Mouse (Mus musculus) stomach, embryonic 16.5 days (tissue): ENCODE measurements around the gene Dnajc4. TPM values are rescaled to one million over a fixed set of nuclear protein-coding genes. Genes with fewer than 3 reads are reported as not detected.
A peak's percentile ranks its signal among the peaks of the same experiment; 100 is the strongest.

Experiments used
- ATAC-seq: fragments of 200-750 bp; cut with Nextera tagmentation; 2 replicates; pipeline ENCODE4 v1.8.0; 2017; ENCODE audit warnings: moderate number of reproducible peaks, moderate TSS enrichment; ENCODE audit not compliant: insufficient read depth, low FRiP score
- H3K27ac ChIP-seq: fragments of 300-500 bp; sonication (generic); 2 replicates; pipeline ENCODE4 v1.5.1; 2014; ENCODE audit warnings: low read length
- H3K27me3 ChIP-seq: fragments of 300-500 bp; sonication (generic); 2 replicates; pipeline ENCODE4 v1.6.1; 2014; ENCODE audit warnings: low read length, control low read depth, mixed read lengths; ENCODE audit not compliant: control insufficient read depth, insufficient read depth
- H3K36me3 ChIP-seq: fragments of 300-500 bp; sonication (generic); 2 replicates; pipeline ENCODE4 v1.6.1; 2014; ENCODE audit warnings: low read length; ENCODE audit not compliant: control insufficient read depth, insufficient read depth
- H3K4me1 ChIP-seq: fragments of 300-500 bp; sonication (generic); 2 replicates; pipeline ENCODE4 v1.6.1; 2014; ENCODE audit warnings: low read length, control low read depth, mixed read lengths; ENCODE audit not compliant: control insufficient read depth, insufficient read depth
- H3K4me2 ChIP-seq: fragments of 300-500 bp; sonication (generic); 2 replicates; pipeline ENCODE4 v1.6.1; 2014; ENCODE audit warnings: low read depth, low read length, mixed read lengths
- H3K4me3 ChIP-seq: fragments of 300-500 bp; sonication (generic); replicated peaks from 2 replicates; pipeline ENCODE4 v1.5.1; 2014; ENCODE audit warnings: mild to moderate bottlenecking, low read length
- H3K9ac ChIP-seq: fragments of 300-500 bp; sonication (generic); 2 replicates; pipeline ENCODE4 v1.6.1; 2014; ENCODE audit warnings: low read length
- H3K9me3 ChIP-seq: fragments of 300-500 bp; sonication (generic); replicated peaks from 2 replicates; pipeline ENCODE4 v1.6.1; 2016; ENCODE audit warnings: low read length, control low read depth; ENCODE audit not compliant: control insufficient read depth
- WGBS: fragments of 180-500 bp; shearing (Covaris S2); extraction: QIAGEN DNeasy Blood & Tissue Kit; methylation state at CpG from one replicate; pipeline ENCODE4 v1.1.7; 2014; 5-methylcytosine and 5-hydroxymethylcytosine counted together
- polyA plus RNA-seq: library from polyadenylated mRNA; unstranded; fragments of >200 nt; fragmentation: Nextera tagmentation; extraction: Ambion mirVana; gene quantifications from 2 replicates; pipeline ENCODE4 v1.2.1, GENCODE M21; 2015

The Dnajc4 gene
- polyA plus RNA-seq: 28.8 TPM in 2 replicates

DNA sequence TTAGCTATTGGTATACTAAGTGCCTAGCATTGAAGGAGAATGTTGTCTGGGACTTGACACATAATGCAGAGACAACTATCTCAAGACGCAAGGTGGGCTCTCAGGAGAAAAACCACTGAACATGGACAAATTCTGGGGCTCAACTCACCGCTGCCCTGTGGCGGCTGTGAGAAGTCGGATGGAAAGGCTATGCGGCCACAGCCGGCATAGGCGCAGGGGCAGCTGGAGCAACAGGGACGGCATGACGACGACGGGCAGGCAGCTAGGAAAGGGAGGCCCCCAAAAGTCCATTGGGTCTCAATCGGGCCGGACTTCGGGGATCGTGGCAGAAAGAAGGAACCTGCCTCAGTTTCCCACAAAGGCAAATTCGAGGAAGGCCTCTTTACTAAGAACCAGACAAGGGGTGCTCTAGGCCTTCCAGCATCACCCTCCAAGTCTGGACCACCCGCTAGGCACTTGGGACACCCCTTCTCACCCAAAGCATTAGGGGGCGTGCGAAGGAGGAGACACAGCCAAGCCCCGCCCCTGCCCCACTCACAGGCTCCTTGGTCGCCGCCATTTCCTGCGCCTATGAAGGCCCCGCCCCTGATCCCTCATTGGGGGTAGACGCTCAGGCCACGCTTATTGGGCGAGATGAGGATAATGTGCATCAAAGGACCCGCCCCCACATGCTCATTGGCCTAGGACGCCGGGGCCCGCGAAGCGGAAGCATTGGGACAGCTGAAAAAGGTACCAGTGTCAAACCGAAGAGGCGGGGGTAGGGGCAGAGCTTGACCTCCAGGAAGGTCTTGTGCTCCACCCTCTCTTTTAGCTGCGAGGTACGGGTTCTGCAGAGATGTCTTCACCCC lies at the start of gene Dnajc4:
TSS of gene Dnajc4 (minus strand) at position 562 of the 848 bp plus-strand sequence.
- H3K9me3 ChIP-seq: no peaks in the 10 kb centered on the region
- peaks cover 37% of the 10 kb centered on the region for H3K4me1 ChIP-seq
- WGBS: under 1% methylated on average over 37 of the region's 37 CpGs

DNA sequence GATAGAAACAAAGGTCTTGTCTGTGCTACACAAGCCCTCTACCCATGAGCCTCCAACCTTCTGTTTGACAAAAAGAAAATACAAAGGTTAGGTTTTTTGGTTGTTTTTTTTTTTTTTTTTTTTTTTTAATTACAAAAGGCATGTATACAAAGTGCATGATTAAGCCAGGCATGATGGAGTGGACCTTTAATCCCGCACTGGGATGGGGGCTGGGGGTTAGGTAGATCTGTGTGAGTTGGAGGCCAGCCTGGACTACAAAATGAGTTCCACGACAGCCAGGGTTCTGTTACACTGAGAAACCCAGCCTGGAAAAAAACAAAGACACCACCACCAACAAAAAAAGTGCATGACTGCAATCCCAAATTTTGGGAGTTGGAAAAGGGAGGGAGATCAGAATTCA lies 48.8 kb upstream of the Dnajc4 start:
- no peak for ATAC-seq
- H3K27ac ChIP-seq: no peak overlapping the region
- H3K4me1 ChIP-seq: peaks cover 18% of the 10 kb centered on the region
- 97% methylated on average over 2 of the region's 2 CpGs for WGBS
- H3K9ac ChIP-seq: no peak overlapping the region
- H3K9me3 ChIP-seq: no peaks in the 10 kb centered on the region
- H3K36me3 ChIP-seq: no peaks in the 10 kb centered on the region
- no peak overlapping the region for H3K4me2 ChIP-seq
- no peak overlapping the region for H3K4me3 ChIP-seq
- H3K27me3 ChIP-seq: no peaks in the 10 kb centered on the region

More for the DNA sequence above, at the start of gene Dnajc4:
- Histone ChIP-seq H3K4me2 (peak within 1 kb of the TSS; percentile 79), H3K27ac (peak within 1 kb of the TSS; percentile 56), H3K36me3 (no peaks in the 10 kb centered on the region), H3K9ac (peak within 1 kb of the TSS; percentile 79), H3K27me3 (no peaks in the 10 kb centered on the region), H3K4me3 (peak within 1 kb of the TSS; percentile 69)
- peak; percentile 94 for ATAC-seq

DNA sequence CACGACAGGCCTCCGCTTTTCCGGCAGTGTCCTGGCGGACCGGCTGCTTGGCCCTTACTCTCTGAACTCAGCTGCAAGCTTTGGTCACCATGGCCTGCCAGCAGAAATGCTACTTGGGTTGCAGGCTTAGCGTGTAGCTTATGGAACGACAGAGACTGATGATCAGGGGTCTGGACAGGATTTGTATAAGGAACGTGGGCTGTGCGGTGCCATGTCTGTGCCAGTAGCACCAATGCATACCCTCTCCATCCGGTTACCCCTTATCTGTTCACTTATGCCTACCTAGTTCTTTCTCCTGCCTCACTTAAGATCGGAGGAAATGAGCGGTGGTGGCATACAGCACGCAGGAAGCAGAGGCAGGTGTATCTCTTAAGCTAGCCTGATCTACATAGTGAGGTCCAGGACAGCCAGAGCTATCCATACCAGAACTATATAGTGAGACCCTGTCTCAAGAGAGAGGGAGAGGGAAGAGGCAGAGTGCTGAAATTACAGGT lies 48.3 kb upstream of the Dnajc4 start:
- ATAC-seq: no peak

GRCm38 (mm10) chr19:7039841-7040636 lies 47.7 kb upstream of the Dnajc4 start, which contains the start of gene Stip1:
Stip1 (minus strand) TSS chr19:7039967.
- Histone ChIP-seq H3K36me3 (no peaks in the 10 kb centered on the region), H3K27ac (peak within 1 kb of the TSS; percentile 94), H3K4me2 (peak within 1 kb of the TSS; percentile 95), H3K27me3 (no peaks in the 10 kb centered on the region), H3K4me3 (peak within 1 kb of the TSS; percentile 94), H3K9ac (peak within 1 kb of the TSS; percentile 96), H3K4me1 (peaks cover 18% of the 10 kb centered on the region), H3K9me3 (no peaks in the 10 kb centered on the region)
- WGBS: under 1% methylated on average over 48 of the region's 49 CpGs
- peak; percentile 99 for ATAC-seq

More for the DNA sequence above, 48.3 kb upstream of the Dnajc4 start:
- 19% methylated on average over 13 of the region's 13 CpGs for WGBS
- peak overlapping the region; percentile 70 for H3K4me3 ChIP-seq
- no peaks in the 10 kb centered on the region for H3K27me3 ChIP-seq
- H3K4me2 ChIP-seq: peak overlapping the region; percentile 75
- peak overlapping the region; percentile 83 for H3K9ac ChIP-seq
- no peaks in the 10 kb centered on the region for H3K36me3 ChIP-seq
- peak overlapping the region; percentile 94 for H3K27ac ChIP-seq
- H3K4me1 ChIP-seq: peaks cover 18% of the 10 kb centered on the region
- H3K9me3 ChIP-seq: no peaks in the 10 kb centered on the region

DNA sequence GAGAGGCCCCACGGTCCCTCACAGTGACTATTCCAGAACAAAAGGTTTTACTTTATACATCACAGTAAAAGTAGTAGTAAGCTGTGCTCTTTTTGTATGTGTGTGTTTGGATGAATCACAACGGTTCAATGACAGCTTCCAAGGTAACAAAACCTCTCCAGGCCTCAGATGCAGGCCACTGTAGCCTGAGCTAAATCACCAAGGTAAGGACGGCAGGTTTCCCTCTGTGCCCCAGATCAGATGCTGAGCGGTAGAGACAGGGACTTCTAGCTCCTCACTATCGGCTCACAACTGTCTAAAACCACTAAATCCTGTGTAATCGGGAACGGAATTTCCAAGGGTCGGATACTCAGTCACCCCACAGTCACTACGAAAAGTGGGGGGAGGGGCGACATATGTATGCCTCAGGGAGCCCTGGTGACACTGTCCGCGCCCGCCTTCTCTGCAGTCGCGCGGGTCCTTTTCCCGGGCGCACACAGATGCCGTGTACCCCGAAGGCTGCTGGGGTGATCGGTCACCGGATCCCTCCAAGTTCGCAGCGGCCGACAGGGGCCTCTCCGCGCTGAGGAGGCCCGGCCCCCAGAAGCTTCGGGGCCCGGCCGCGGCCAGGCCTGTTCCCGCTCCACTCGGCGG lies 46.8 kb upstream of the Dnajc4 start:
- 1% methylated on average over 35 of the region's 35 CpGs for WGBS
- Histone ChIP-seq H3K4me3 (peak overlapping the region; percentile 94), H3K9me3 (no peaks in the 10 kb centered on the region), H3K27me3 (no peaks in the 10 kb centered on the region), H3K4me1 (peaks cover 18% of the 10 kb centered on the region), H3K36me3 (0 out of 2 replicates have a peak, but pooled peaks cover 5% of the 10 kb centered on the region), H3K27ac (peak overlapping the region; percentile 87), H3K4me2 (peak overlapping the region; percentile 95), H3K9ac (peak overlapping the region; percentile 96)
- peak; percentile 1 for ATAC-seq

GRCm38 (mm10) chr19:7034006-7034405 lies 41.6 kb upstream of the Dnajc4 start:
- peaks cover 15% of the 10 kb centered on the region for H3K36me3 ChIP-seq
- 92% methylated on average over 5 of the region's 5 CpGs for WGBS
- no peak for ATAC-seq

GRCm38 (mm10) chr19:7029531-7029930 lies 37.2 kb upstream of the Dnajc4 start:
- no peaks in the 10 kb centered on the region for H3K27me3 ChIP-seq
- H3K9me3 ChIP-seq: no peaks in the 10 kb centered on the region
- no peak overlapping the region for H3K4me2 ChIP-seq
- no peak overlapping the region for H3K27ac ChIP-seq
- H3K4me1 ChIP-seq: no peaks in the 10 kb centered on the region
- H3K4me3 ChIP-seq: no peak overlapping the region
- 93% methylated on average over 5 of the region's 5 CpGs for WGBS
- H3K36me3 ChIP-seq: peaks cover 37% of the 10 kb centered on the region
- no peak overlapping the region for H3K9ac ChIP-seq
- no peak for ATAC-seq

More at GRCm38 (mm10) chr19:7034006-7034405, 41.6 kb upstream of the Dnajc4 start:
- H3K27me3 ChIP-seq: no peaks in the 10 kb centered on the region
- H3K9ac ChIP-seq: no peak overlapping the region
- H3K4me1 ChIP-seq: peaks cover 14% of the 10 kb centered on the region
- H3K27ac ChIP-seq: no peak overlapping the region
- H3K9me3 ChIP-seq: no peaks in the 10 kb centered on the region
- H3K4me3 ChIP-seq: no peak overlapping the region
- H3K4me2 ChIP-seq: no peak overlapping the region

- Histone ChIP-seq H3K27me3 (no peaks in the 10 kb centered on the region), H3K9ac (no peak overlapping the region), H3K4me1 (no peaks in the 10 kb centered on the region), H3K27ac (no peak overlapping the region), H3K4me2 (no peak overlapping the region), H3K36me3 (peaks cover 26% of the 10 kb centered on the region), H3K9me3 (no peaks in the 10 kb centered on the region), H3K4me3 (no peak overlapping the region)
- peak; percentile 74; the same call in 1 of the 2 replicates for ATAC-seq
- WGBS: 45% methylated on average over 3 of the region's 3 CpGs
Measured at GRCm38 (mm10) chr19:7020224-7020641, 27.9 kb upstream of the Dnajc4 start.
